Mouse (Mus musculus): Measurements from ENCODE around the gene Tmprss2.
"Not testable (repeated sequence)": the region's sequence is repeated elsewhere in the genome, so short reads cannot be mapped to it uniquely, and the experiment has no call there.

Gene Tmprss2

GRCm38 (mm10) chr16:97591512-97591911 is 19.5 kb downstream of the Tmprss2 start:
- in situ Hi-C loops (cut with MseI, MboI): no loop called here

- in situ Hi-C loops (cut with MseI, MboI): not testable (repeated sequence)
Measured at GRCm38 (mm10) chr16:97582876-97583275, 28.1 kb downstream of the Tmprss2 start.

GRCm38 (mm10) chr16:97569426-97569825 is 41.6 kb downstream of the Tmprss2 start:
- in situ Hi-C loops (cut with MseI, MboI): no loop called here

- in situ Hi-C loops (cut with MseI, MboI): no loop called here
Measured at GRCm38 (mm10) chr16:97568662-97569061, 42.3 kb downstream of the Tmprss2 start.

- in situ Hi-C loops (cut with MseI, MboI): no loop called here
Measured at GRCm38 (mm10) chr16:97544340-97544739, 66.7 kb downstream of the Tmprss2 start.

GRCm38 (mm10) chr16:97536859-97537258 is 74.1 kb downstream of the Tmprss2 start:
- in situ Hi-C loops (cut with MseI, MboI): no loop called here

GRCm38 (mm10) chr16:97535808-97536413 is 75.1 kb downstream of the Tmprss2 start:
- in situ Hi-C loops (cut with MseI, MboI): no loop called here

- in situ Hi-C loops (cut with MseI, MboI): no loop called here
Measured at GRCm38 (mm10) chr16:97534876-97535461, 76.0 kb downstream of the Tmprss2 start.

GRCm38 (mm10) chr16:97534448-97534847 is 76.5 kb downstream of the Tmprss2 start:
- in situ Hi-C loops (cut with MseI, MboI): no loop called here

GRCm38 (mm10) chr16:97533751-97534150 is 77.2 kb downstream of the Tmprss2 start:
- in situ Hi-C loops (cut with MseI, MboI): no loop called here

GRCm38 (mm10) chr16:97533126-97533525 is 77.9 kb downstream of the Tmprss2 start:
- in situ Hi-C loops (cut with MseI, MboI): no loop called here

- in situ Hi-C loops (cut with MseI, MboI): no loop called here
Measured at GRCm38 (mm10) chr16:97529241-97529640, 81.8 kb downstream of the Tmprss2 start.

- in situ Hi-C loops (cut with MseI, MboI): no loop called here
Measured at GRCm38 (mm10) chr16:97523024-97523423, 88.0 kb downstream of the Tmprss2 start.

GRCm38 (mm10) chr16:97521983-97522382 is 89.0 kb downstream of the Tmprss2 start:
- in situ Hi-C loops (cut with MseI, MboI): no loop called here

GRCm38 (mm10) chr16:97516341-97516740 is 94.7 kb downstream of the Tmprss2 start:
- in situ Hi-C loops (cut with MseI, MboI): no loop called here
